ENCODE assay signal across 13 mouse cellular contexts in the genomic region with DNA sequence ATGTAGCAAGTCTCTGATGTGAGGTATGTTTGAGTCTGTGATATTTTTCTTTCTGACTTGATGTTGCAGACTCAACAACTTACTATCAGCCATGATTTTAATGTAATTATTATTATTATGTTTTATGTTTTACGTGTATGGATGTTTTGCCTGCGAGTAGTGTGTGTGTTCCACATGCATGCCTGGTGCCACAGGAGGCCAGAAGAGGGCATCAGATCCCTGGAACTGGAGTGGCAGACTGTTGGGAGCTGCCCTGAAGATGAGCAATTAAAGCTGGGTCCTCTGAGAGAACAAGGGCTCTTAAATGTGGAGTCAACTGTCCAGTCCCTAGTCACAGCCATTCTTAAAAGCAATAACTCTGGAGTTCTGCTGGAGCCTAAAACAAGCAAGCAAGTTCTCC.
DNase-seq lines count a peak whose midpoint lies in the region; ATAC-seq and TF ChIP-seq lines count a peak whose summit lies in the region.
"Had no signal": no experiment of that assay in that cellular context is flagged by ENCODE, and none has a peak within 500 bp of the region (broad histone marks: within the 10 kb centered on the region; RNA-seq: fewer than 3 reads in every experiment).

No protein-coding gene starts in this region.

- H3K36me3 ChIP-seq in hindbrain, embryonic 10.5 days: peaks cover 65% of the 10 kb centered on the region
- peaks cover 17% of the 10 kb centered on the region for H3K36me3 ChIP-seq in hindbrain, embryonic 16.5 days (ENCODE audit: control insufficient read depth, insufficient read depth, low read length)
- peaks cover 7% of the 10 kb centered on the region; the same call in 1 of the 2 replicates for H3K36me3 ChIP-seq in liver, postnatal 0 days (replicated peaks; ENCODE audit: insufficient read depth, low read length)
- H3K36me3 ChIP-seq in liver, embryonic 12.5 days: peaks cover 18% of the 10 kb centered on the region
- H3K36me3 ChIP-seq in ES-Bruce4 (ENCODE audit: control insufficient read depth, insufficient read depth, low read length, poor library complexity, severe bottlenecking): 0 out of 2 replicates have a peak, but pooled peaks cover 6% of the 10 kb centered on the region

- no peaks in the 10 kb centered on the region for H3K27me3 ChIP-seq in hindbrain, embryonic 10.5 days (ENCODE audit: insufficient read depth, poor library complexity, severe bottlenecking)
- no peaks in the 10 kb centered on the region for H3K27me3 ChIP-seq in hindbrain, embryonic 16.5 days (replicated peaks; ENCODE audit: control insufficient read depth, insufficient read depth, low read length)
- no peaks in the 10 kb centered on the region for H3K27me3 ChIP-seq in liver, postnatal 0 days (ENCODE audit: insufficient read depth, low read length)
- no peaks in the 10 kb centered on the region for H3K27me3 ChIP-seq in liver, embryonic 12.5 days (replicated peaks)
- H3K27me3 ChIP-seq in ES-Bruce4 (ENCODE audit: control insufficient read depth, insufficient read depth, low read length, poor library complexity, severe bottlenecking): peaks cover 1% of the 10 kb centered on the region; the same call in 1 of the 2 replicates
- H3K27me3 ChIP-seq: lung, embryonic 15.5 days; midbrain, embryonic 13.5 days had no signal

- peak overlapping the region; percentile 82 for H3K27ac ChIP-seq in hindbrain, embryonic 10.5 days
- no peak overlapping the region for H3K27ac ChIP-seq in hindbrain, embryonic 16.5 days (ENCODE audit: low read depth, low read length)
- H3K27ac ChIP-seq in liver, postnatal 0 days (ENCODE audit: low read depth): no peak overlapping the region
- H3K27ac ChIP-seq in liver, embryonic 12.5 days: no peak overlapping the region
- H3K27ac ChIP-seq in ES-Bruce4 (ENCODE audit: insufficient read depth, low read length): no peak overlapping the region
- H3K27ac ChIP-seq: lung, embryonic 15.5 days; midbrain, embryonic 13.5 days had no signal

- no peak for TF ChIP-seq POLR2A in ES-Bruce4 (IDR thresholded peaks at IDR 0.05; ENCODE audit: insufficient read depth, low read length)

- 94% methylated on average over 2 of the region's 2 CpGs for WGBS in hindbrain, embryonic 10.5 days
- WGBS in hindbrain, embryonic 16.5 days: 89% methylated on average over 2 of the region's 2 CpGs
- WGBS in liver, postnatal 0 days (ENCODE audit: insufficient replicate concordance): 82% methylated on average over 2 of the region's 2 CpGs
- 79% methylated on average over 2 of the region's 2 CpGs for WGBS in liver, embryonic 12.5 days (ENCODE audit: insufficient replicate concordance)

- H3K9ac ChIP-seq in hindbrain, embryonic 16.5 days (ENCODE audit: low read depth, low read length): no peak overlapping the region
- H3K9ac ChIP-seq in liver, postnatal 0 days (replicated peaks): no peak overlapping the region
- no peak overlapping the region for H3K9ac ChIP-seq in liver, embryonic 12.5 days
- no peak overlapping the region for H3K9ac ChIP-seq in ES-Bruce4 (ENCODE audit: low read depth, poor library complexity, severe bottlenecking)
- H3K9ac ChIP-seq: lung, embryonic 15.5 days; midbrain, embryonic 13.5 days had no signal

- H3K4me2 ChIP-seq in hindbrain, embryonic 16.5 days (ENCODE audit: low read length): no peak overlapping the region
- no peak overlapping the region for H3K4me2 ChIP-seq in liver, postnatal 0 days (ENCODE audit: low read depth, low read length)
- H3K4me2 ChIP-seq in liver, embryonic 12.5 days: no peak overlapping the region
- H3K4me2 ChIP-seq: lung, embryonic 15.5 days; midbrain, embryonic 13.5 days had no signal

- peaks cover 15% of the 10 kb centered on the region for H3K9me3 ChIP-seq in hindbrain, embryonic 10.5 days
- no peaks in the 10 kb centered on the region for H3K9me3 ChIP-seq in hindbrain, embryonic 16.5 days (ENCODE audit: control insufficient read depth, low read length)
- H3K9me3 ChIP-seq in liver, postnatal 0 days (ENCODE audit: low read length): 0 out of 2 replicates have a peak, but pooled peaks cover 3% of the 10 kb centered on the region
- H3K9me3 ChIP-seq in liver, embryonic 12.5 days (replicated peaks): 0 out of 2 replicates have a peak, but pooled peaks cover 6% of the 10 kb centered on the region
- no peaks in the 10 kb centered on the region for H3K9me3 ChIP-seq in ES-Bruce4 (replicated peaks; ENCODE audit: control insufficient read depth, insufficient read depth, low read length, poor library complexity, severe bottlenecking)
- H3K9me3 ChIP-seq: lung, embryonic 15.5 days had no signal

- DNase-seq in adrenal gland, postnatal 25 days: peak; percentile 13
- DNase-seq in adrenal gland, adult 18-20 months (ENCODE audit: low spot score in 2 of 2): no peak
- DNase-seq in hindbrain, embryonic 10.5 days (ENCODE audit: low spot score): no peak
- no peak for DNase-seq in liver, postnatal 0 days
- DNase-seq: embryo, embryonic 11 days; left cerebral cortex, postnatal 4 days; liver had no signal

- peak; percentile 31; the same call in 1 of the 2 replicates for TF ChIP-seq CTCF in liver, postnatal 0 days (IDR thresholded peaks at IDR 0.05; ENCODE audit: low read depth)
- peak; percentile 25 for TF ChIP-seq CTCF in ES-Bruce4 (IDR thresholded peaks at IDR 0.05; ENCODE audit: low read depth, low read length)

- H3K4me3 ChIP-seq in hindbrain, embryonic 10.5 days: no peak overlapping the region
- H3K4me3 ChIP-seq in hindbrain, embryonic 16.5 days (ENCODE audit: low read length): no peak overlapping the region
- no peak overlapping the region for H3K4me3 ChIP-seq in liver, postnatal 0 days (ENCODE audit: low read depth, low read length)
- no peak overlapping the region for H3K4me3 ChIP-seq in liver, embryonic 12.5 days
- H3K4me3 ChIP-seq in ES-Bruce4 (ENCODE audit: low read depth, low read length): no peak overlapping the region
- H3K4me3 ChIP-seq: lung, embryonic 15.5 days; midbrain, embryonic 13.5 days had no signal

- no peak for TF ChIP-seq EP300 in liver, postnatal 0 days (IDR thresholded peaks at IDR 0.05; ENCODE audit: low read depth)
- TF ChIP-seq EP300 in ES-Bruce4 (IDR thresholded peaks at IDR 0.05; ENCODE audit: insufficient read depth, low read depth, low read length): no peak

- ATAC-seq in hindbrain, embryonic 16.5 days: no peak
- ATAC-seq in liver, postnatal 0 days: no peak
- ATAC-seq in liver, embryonic 12.5 days: no peak
- ATAC-seq in activated CD4-positive, CD25-positive, alpha-beta regulatory T cell, adult 4 months: no peak
- ATAC-seq: midbrain, embryonic 13.5 days had no signal

- H3K4me1 ChIP-seq in hindbrain, embryonic 10.5 days (replicated peaks): peaks cover 27% of the 10 kb centered on the region; the same call in 1 of the 2 replicates
- no peaks in the 10 kb centered on the region for H3K4me1 ChIP-seq in hindbrain, embryonic 16.5 days (ENCODE audit: control insufficient read depth, insufficient read depth, low read depth, low read length)
- H3K4me1 ChIP-seq in liver, postnatal 0 days (ENCODE audit: insufficient read depth): no peaks in the 10 kb centered on the region
- no peaks in the 10 kb centered on the region for H3K4me1 ChIP-seq in liver, embryonic 12.5 days
- H3K4me1 ChIP-seq in ES-Bruce4 (ENCODE audit: control insufficient read depth, insufficient read depth, low read length): no peaks in the 10 kb centered on the region
- H3K4me1 ChIP-seq: lung, embryonic 15.5 days had no signal
